Mouse (Mus musculus): ENCODE data around the gene Tekt2.

The Tekt2 gene

GRCm38 (mm10) chr4:126325281-126325861 is at the start of gene Tekt2:
Tekt2 (minus strand) TSS chr4:126325688.
- no peak for ATAC-seq (ENCODE audit: insufficient number of reproducible peaks, low FRiP score, low TSS enrichment)

- no peak for ATAC-seq (ENCODE audit: insufficient number of reproducible peaks, low FRiP score, low TSS enrichment)
Measured at GRCm38 (mm10) chr4:126371497-126371896, 46.0 kb upstream of the Tekt2 start.

DNA sequence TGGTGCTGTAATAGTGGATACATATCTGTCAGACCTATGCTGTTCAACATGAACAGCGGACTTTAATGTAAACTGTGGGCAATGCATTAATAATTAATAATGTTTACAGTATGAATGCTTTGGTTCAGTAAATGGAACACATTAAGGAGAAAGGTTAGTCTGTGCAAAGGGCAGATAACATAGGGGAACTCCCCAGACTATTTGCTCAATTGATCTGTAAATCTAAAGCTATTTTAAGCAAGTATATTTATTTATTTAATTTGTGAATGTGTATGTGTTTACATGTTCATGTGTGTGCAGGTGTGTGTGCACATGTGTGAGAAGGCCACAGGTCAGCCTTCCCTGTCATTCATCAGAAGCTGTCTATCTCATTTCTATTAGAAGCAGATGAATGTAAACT is 34.6 kb upstream of the Tekt2 start:
- no peak for ATAC-seq (ENCODE audit: insufficient number of reproducible peaks, low FRiP score, low TSS enrichment)

- no peak for ATAC-seq (ENCODE audit: insufficient number of reproducible peaks, low FRiP score, low TSS enrichment)
Measured at GRCm38 (mm10) chr4:126343451-126343850, 18.0 kb upstream of the Tekt2 start.

DNA sequence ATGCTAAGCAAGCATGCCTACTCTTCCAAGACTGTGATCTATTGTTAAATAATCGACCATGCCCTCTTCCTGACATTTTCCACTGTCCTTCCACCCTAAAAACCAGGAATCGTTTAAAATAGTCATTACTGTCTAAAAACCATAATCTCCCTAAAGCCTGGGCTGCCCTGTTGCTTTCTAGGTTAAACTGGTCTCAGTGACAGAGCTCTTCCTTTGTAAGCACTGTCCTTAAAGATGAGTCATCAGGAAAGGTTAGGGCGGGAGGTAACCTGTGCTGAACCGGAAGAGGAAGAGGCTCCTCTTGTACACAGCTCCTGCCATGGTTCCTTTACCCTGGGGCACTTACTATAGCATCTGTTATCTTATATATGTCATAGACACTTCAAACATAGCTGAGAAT is 14.0 kb upstream of the Tekt2 start:
- ATAC-seq (ENCODE audit: insufficient number of reproducible peaks, low FRiP score, low TSS enrichment), result no peak

DNA sequence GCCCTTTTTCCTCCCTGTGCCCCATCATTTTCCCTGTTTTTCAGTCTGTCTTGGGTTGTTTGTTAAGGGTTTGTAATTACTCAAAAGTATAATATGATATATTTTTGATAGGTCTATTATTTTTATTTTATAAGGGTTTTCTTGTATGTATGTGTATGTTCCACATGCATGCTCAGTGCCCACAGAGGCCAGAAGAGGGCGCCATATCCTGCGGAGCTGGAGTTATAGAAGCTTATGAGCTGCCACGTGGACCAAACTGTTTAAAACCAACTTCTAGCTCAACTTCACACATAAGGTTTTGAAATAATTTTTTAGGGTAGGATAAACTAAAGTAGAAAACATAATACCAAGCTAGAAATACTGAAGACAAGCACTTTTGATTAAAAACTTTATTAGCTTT is 6.9 kb upstream of the Tekt2 start:
- no peak for ATAC-seq (ENCODE audit: insufficient number of reproducible peaks, low FRiP score, low TSS enrichment)

DNA sequence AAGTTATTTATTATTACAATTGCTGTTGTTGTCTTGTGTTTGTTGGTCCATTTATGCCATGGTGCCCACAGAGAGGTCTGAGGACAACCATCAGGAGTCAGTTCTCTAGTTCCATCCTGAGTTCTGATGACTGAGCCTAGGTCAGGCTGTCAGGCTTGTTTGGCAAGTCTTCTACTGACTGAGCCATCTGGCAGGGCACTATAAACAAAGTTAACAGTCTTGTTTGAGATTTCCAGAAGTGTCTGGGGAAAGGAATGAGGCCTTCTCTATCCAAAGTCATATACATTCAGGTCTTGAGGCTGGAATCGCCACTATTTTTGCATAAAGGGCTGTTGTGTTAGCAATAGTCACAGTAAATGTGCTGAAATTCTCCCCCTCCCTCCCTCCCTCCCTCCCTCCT is 6.3 kb upstream of the Tekt2 start:
- no peak for ATAC-seq (ENCODE audit: insufficient number of reproducible peaks, low FRiP score, low TSS enrichment)

GRCm38 (mm10) chr4:126330295-126330694 is 4.8 kb upstream of the Tekt2 start:
- no peak for ATAC-seq (ENCODE audit: insufficient number of reproducible peaks, low FRiP score, low TSS enrichment)

DNA sequence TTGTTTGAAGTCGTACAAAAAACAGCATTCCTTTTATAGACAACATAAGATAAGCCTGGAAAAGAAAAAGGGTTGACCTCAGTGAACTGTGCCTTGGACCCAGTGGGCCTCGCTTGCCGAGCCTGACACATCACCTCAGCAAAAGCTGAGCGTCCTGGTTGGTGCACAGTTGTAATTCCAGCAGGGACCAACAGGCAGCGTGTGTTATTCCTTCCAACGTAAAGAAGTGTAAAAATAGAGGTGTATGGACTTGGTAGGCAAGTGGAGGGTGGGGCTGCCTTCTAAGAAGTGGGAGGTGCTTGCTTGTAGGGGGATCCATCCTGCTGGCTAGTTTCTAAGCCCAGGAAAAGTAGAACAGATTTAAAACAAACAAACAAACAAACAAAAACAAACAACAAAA is 548 bp upstream of the Tekt2 start:
- no peak for ATAC-seq (ENCODE audit: insufficient number of reproducible peaks, low FRiP score, low TSS enrichment)

- no peak for ATAC-seq (ENCODE audit: insufficient number of reproducible peaks, low FRiP score, low TSS enrichment)
Measured at GRCm38 (mm10) chr4:126324861-126325260, 627 bp downstream of the Tekt2 start.

GRCm38 (mm10) chr4:126322646-126323045 is 2.8 kb downstream of the Tekt2 start:
- no peak for ATAC-seq (ENCODE audit: insufficient number of reproducible peaks, low FRiP score, low TSS enrichment)

GRCm38 (mm10) chr4:126321854-126322511 is 3.5 kb downstream of the Tekt2 start:
- no peak; the same call in 1 of the 2 replicates for ATAC-seq (ENCODE audit: insufficient number of reproducible peaks, low FRiP score, low TSS enrichment)

DNA sequence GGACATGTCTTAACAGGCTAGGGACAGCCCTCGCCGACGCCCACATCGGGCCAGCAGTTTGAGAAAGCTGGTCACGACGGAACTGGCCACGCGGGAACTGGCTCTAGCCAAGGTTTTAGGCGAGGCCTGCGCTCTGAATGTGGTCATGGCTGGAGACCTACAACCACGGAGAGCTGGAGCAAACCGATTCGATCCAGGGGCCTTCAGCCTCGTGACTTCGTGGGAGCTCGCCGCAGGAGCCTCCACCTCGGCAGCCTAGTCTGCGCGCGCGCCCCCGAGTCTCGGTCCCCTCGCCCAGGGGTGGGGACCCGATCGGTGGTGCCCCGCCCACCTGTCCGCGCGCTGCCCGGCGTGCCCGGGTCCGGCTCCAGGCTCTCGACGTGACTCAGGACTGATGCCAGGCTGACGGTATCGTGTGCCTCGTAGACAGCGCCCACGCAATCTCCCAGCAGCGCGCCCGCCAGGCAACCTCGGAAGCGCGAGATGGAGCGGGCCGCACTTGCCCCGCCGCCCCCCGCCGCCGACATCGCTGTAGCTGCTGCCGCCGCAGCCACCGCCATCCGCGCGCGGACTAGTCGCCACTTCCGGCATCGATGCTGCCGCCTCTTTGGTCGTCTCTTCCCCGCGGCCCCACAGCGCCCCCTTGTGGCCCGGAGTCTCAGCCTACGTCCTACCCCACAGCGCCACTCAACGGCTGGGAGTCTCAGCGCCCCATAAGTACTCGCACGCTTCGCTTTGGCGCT is 4.2 kb downstream of the Tekt2 start, which contains the start of gene Adprhl2:
Gene Adprhl2 (minus strand): TSS at position 593 of the 743 bp plus-strand sequence.
- ATAC-seq (ENCODE audit: insufficient number of reproducible peaks, low FRiP score, low TSS enrichment), result peak; percentile 68

- no peak for ATAC-seq (ENCODE audit: insufficient number of reproducible peaks, low FRiP score, low TSS enrichment)
Measured at GRCm38 (mm10) chr4:126319806-126320205, 5.7 kb downstream of the Tekt2 start.

GRCm38 (mm10) chr4:126316443-126317040 is 8.9 kb downstream of the Tekt2 start:
- no peak for ATAC-seq (ENCODE audit: insufficient number of reproducible peaks, low FRiP score, low TSS enrichment)

DNA sequence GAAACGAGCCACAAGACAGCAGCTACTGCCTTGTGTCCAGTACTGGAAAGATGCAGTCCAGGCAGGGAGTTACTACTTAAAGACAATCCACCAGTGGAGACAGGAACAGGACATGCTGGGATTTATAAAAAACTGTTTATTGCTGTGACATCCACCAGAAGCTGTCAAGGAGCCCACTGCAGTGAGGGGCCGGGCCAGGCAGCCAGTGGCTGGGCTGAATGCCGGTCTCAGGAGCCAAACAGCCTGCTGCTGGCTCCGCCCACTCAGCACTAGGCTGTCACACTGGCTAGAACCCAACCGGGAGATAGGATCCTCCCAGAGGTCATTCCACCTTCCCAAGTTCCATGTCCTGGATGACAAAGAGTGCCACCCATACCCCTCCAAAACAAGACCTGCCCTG is 9.6 kb downstream of the Tekt2 start:
- ATAC-seq (ENCODE audit: insufficient number of reproducible peaks, low FRiP score, low TSS enrichment), result no peak

- no peak for ATAC-seq (ENCODE audit: insufficient number of reproducible peaks, low FRiP score, low TSS enrichment)
Measured at GRCm38 (mm10) chr4:126314393-126314792, 11.1 kb downstream of the Tekt2 start.

DNA sequence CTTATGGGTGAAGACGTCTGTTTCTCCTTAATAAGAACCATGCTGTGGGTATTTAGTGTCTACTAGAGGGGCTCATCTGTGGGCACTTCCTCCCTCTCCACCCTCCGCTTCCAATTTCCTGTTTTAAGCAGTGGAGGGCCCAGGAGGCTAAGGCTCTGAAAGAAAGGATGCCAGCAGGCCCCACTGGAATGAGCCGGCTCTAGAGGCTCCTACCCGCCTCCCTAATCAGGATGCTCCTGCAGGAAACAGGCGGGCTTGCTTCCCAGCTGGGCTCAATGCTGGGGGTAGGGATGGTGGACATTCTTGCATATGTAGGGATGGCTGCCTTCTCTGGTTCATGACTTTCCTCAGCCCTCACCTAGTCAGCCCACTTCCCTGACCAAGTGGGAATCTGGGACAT is 12.3 kb downstream of the Tekt2 start:
- ATAC-seq (ENCODE audit: insufficient number of reproducible peaks, low FRiP score, low TSS enrichment), result no peak

DNA sequence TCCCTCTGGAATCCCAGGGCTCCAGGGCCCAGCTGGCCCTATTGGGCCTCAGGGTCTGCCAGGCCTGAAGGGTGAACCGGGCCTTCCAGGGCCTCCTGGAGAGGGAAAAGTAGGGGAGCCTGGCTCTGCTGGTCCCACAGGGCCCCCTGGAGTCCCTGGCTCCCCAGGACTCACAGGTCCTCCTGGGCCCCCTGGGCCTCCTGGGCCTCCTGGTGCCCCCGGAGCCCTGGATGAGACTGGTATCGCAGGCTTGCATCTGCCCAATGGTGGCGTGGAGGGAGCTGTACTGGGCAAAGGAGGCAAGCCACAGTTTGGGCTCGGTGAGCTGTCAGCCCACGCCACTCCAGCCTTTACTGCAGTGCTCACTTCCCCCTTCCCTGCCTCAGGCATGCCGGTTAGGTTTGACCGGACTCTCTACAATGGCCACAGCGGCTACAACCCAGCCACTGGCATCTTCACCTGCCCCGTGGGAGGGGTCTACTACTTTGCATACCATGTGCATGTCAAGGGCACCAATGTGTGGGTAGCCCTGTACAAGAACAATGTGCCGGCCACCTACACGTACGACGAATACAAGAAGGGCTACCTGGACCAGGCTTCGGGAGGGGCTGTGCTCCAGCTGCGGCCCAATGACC is 13.8 kb downstream of the Tekt2 start:
- ATAC-seq (ENCODE audit: insufficient number of reproducible peaks, low FRiP score, low TSS enrichment), result no peak

GRCm38 (mm10) chr4:126310344-126310743 is 15.1 kb downstream of the Tekt2 start:
- ATAC-seq (ENCODE audit: insufficient number of reproducible peaks, low FRiP score, low TSS enrichment), result no peak

- peak; percentile 60; the same call in 1 of the 2 replicates for ATAC-seq (ENCODE audit: insufficient number of reproducible peaks, low FRiP score, low TSS enrichment)
Measured at GRCm38 (mm10) chr4:126309922-126310309, 15.6 kb downstream of the Tekt2 start.

Data from cerebellum, adult (tissue).